Mouse (Mus musculus): Measurements from ENCODE around the gene Ms4a8a.

Ms4a8a gene

GRCm38 (mm10) chr19:11017891-11018290 lies 63.0 kb downstream of the Ms4a8a start, which contains the start of gene Ms4a18:
TSS of gene Ms4a18 (minus strand) at chr19:11018031.
- no peak for DNase-seq (ENCODE audit: low read depth, low spot score)

Data from R1 (cell line).